Mouse (Mus musculus) midbrain, embryonic 11.5 days (tissue): Measurements from ENCODE around the gene Sult1a1. TPM values are rescaled to one million over a fixed set of nuclear protein-coding genes. Genes with fewer than 3 reads are reported as not detected.

Experiments
- ATAC-seq: fragments of 200-750 bp; cut with Nextera tagmentation; 2 replicates; pipeline ENCODE4 v1.8.0; 2017; ENCODE audit warnings: moderate TSS enrichment, moderate library complexity; ENCODE audit not compliant: low FRiP score
- DNase-seq: peaks from one replicate; pipeline ENCODE4 v3.0.0; 2015; ENCODE audit warnings: low spot score; ENCODE audit errors: missing footprints
- H3K27ac ChIP-seq: fragments of 300-500 bp; sonication (generic); 2 replicates; pipeline ENCODE4 v1.5.1; 2014; ENCODE audit warnings: low read depth, low read length
- H3K27me3 ChIP-seq: fragments of 300-500 bp; sonication (generic); 2 replicates; pipeline ENCODE4 v1.6.1; 2014; ENCODE audit warnings: mild to moderate bottlenecking, low read length, moderate library complexity, mixed read lengths; ENCODE audit not compliant: control insufficient read depth, insufficient read depth
- H3K36me3 ChIP-seq: fragments of 300-500 bp; sonication (generic); 2 replicates; pipeline ENCODE4 v1.6.1; 2014; ENCODE audit warnings: mild to moderate bottlenecking, low read length, moderate library complexity, mixed read lengths; ENCODE audit not compliant: control insufficient read depth, insufficient read depth
- H3K4me1 ChIP-seq: fragments of 300-500 bp; sonication (generic); 2 replicates; pipeline ENCODE4 v1.6.1; 2014; ENCODE audit warnings: low read length; ENCODE audit not compliant: control insufficient read depth, insufficient read depth
- H3K4me2 ChIP-seq: fragments of 300-500 bp; sonication (generic); 2 replicates; pipeline ENCODE4 v1.6.1; 2014; ENCODE audit warnings: mild to moderate bottlenecking, moderate library complexity
- H3K4me3 ChIP-seq: fragments of 300-500 bp; sonication (generic); 2 replicates; pipeline ENCODE4 v1.5.1; 2014; ENCODE audit warnings: low read depth, low read length
- H3K9ac ChIP-seq: fragments of 300-500 bp; sonication (generic); 2 replicates; pipeline ENCODE4 v1.6.1; 2014; ENCODE audit warnings: low read length
- H3K9me3 ChIP-seq: fragments of 300-500 bp; sonication (generic); 2 replicates; pipeline ENCODE4 v1.6.1; 2016; ENCODE audit warnings: low read length; ENCODE audit not compliant: control insufficient read depth
- WGBS: fragments of 180-500 bp; shearing (Covaris S2); extraction: QIAGEN DNeasy Blood & Tissue Kit; methylation state at CpG from one replicate; pipeline ENCODE4 v1.1.7; 2014; 5-methylcytosine and 5-hydroxymethylcytosine counted together
- polyA plus RNA-seq: library from polyadenylated mRNA; unstranded; fragments of >200 nt; fragmentation: Nextera tagmentation; extraction: Ambion mirVana; gene quantifications from 2 replicates; pipeline ENCODE4 v1.2.1, GENCODE M21; 2014

Gene Sult1a1
- polyA plus RNA-seq, 1 experiment from 2014 or later = 0.10 TPM

GRCm38 (mm10) chr7:126678545-126679341 is 2.5 kb upstream of the Sult1a1 start:
- ATAC-seq (no peak), DNase-seq (no peak)
- no peaks in the 10 kb centered on the region for H3K27me3 ChIP-seq
- no peaks in the 10 kb centered on the region for H3K36me3 ChIP-seq
- no peak overlapping the region for H3K4me3 ChIP-seq
- no peak overlapping the region for H3K27ac ChIP-seq
- no peaks in the 10 kb centered on the region for H3K9me3 ChIP-seq
- no peaks in the 10 kb centered on the region for H3K4me1 ChIP-seq
- H3K9ac ChIP-seq = no peak overlapping the region
- H3K4me2 ChIP-seq = no peak overlapping the region
- WGBS = 87% methylated on average over 8 of the region's 8 CpGs

GRCm38 (mm10) chr7:126676631-126677220 is 494 bp upstream of the Sult1a1 start:
- H3K9ac ChIP-seq = no peak overlapping the region
- H3K4me1 ChIP-seq = no peaks in the 10 kb centered on the region
- no peaks in the 10 kb centered on the region for H3K27me3 ChIP-seq
- H3K4me2 ChIP-seq = no peak overlapping the region
- DNase-seq (no peak), ATAC-seq (no peak)
- 76% methylated on average over 4 of the region's 4 CpGs for WGBS
- no peak overlapping the region for H3K4me3 ChIP-seq
- no peak overlapping the region for H3K27ac ChIP-seq
- no peaks in the 10 kb centered on the region for H3K9me3 ChIP-seq
- 0 out of 2 replicates have a peak, but pooled peaks cover 3% of the 10 kb centered on the region for H3K36me3 ChIP-seq

- H3K4me2 ChIP-seq = no peak overlapping the region
- WGBS = 91% methylated on average over 8 of the region's 8 CpGs
- 0 out of 2 replicates have a peak, but pooled peaks cover 3% of the 10 kb centered on the region for H3K36me3 ChIP-seq
Observed at GRCm38 (mm10) chr7:126675104-126675503, 1.1 kb downstream of the Sult1a1 start.

GRCm38 (mm10) chr7:126672111-126672510 is 4.1 kb downstream of the Sult1a1 start:
- H3K4me1 ChIP-seq = no peaks in the 10 kb centered on the region
- H3K9ac ChIP-seq = no peak overlapping the region
- ATAC-seq (no peak), DNase-seq (no peak)
- H3K4me3 ChIP-seq = no peak overlapping the region
- H3K27me3 ChIP-seq = no peaks in the 10 kb centered on the region
- H3K36me3 ChIP-seq = 0 out of 2 replicates have a peak, but pooled peaks cover 3% of the 10 kb centered on the region
- no peak overlapping the region for H3K4me2 ChIP-seq
- H3K9me3 ChIP-seq = no peaks in the 10 kb centered on the region
- H3K27ac ChIP-seq = no peak overlapping the region
- 94% methylated on average over 9 of the region's 9 CpGs for WGBS

More at GRCm38 (mm10) chr7:126675104-126675503, 1.1 kb downstream of the Sult1a1 start:
- Histone ChIP-seq H3K9me3 (no peaks in the 10 kb centered on the region), H3K4me1 (no peaks in the 10 kb centered on the region), H3K27me3 (no peaks in the 10 kb centered on the region), H3K27ac (no peak overlapping the region), H3K4me3 (no peak overlapping the region), H3K9ac (no peak overlapping the region)
- ATAC-seq = no peak
- DNase-seq = no peak

GRCm38 (mm10) chr7:126670152-126670551 is 6.1 kb downstream of the Sult1a1 start:
- no peak for ATAC-seq
- Histone ChIP-seq H3K4me3 (no peak overlapping the region), H3K27me3 (no peaks in the 10 kb centered on the region), H3K27ac (no peak overlapping the region), H3K4me2 (no peak overlapping the region), H3K4me1 (no peaks in the 10 kb centered on the region), H3K36me3 (0 out of 2 replicates have a peak, but pooled peaks cover 3% of the 10 kb centered on the region), H3K9ac (no peak overlapping the region), H3K9me3 (no peaks in the 10 kb centered on the region)
- 96% methylated on average over 3 of the region's 3 CpGs for WGBS
- no peak for DNase-seq

GRCm38 (mm10) chr7:126668452-126668851 is 7.8 kb downstream of the Sult1a1 start:
- 86% methylated on average over 5 of the region's 5 CpGs for WGBS
- no peak overlapping the region for H3K9ac ChIP-seq
- H3K27ac ChIP-seq = no peak overlapping the region
- H3K4me1 ChIP-seq = no peaks in the 10 kb centered on the region
- ATAC-seq = no peak
- H3K36me3 ChIP-seq = peaks cover 6% of the 10 kb centered on the region; the same call in 1 of the 2 replicates
- H3K4me2 ChIP-seq = no peak overlapping the region
- H3K4me3 ChIP-seq = no peak overlapping the region
- no peaks in the 10 kb centered on the region for H3K9me3 ChIP-seq
- H3K27me3 ChIP-seq = no peaks in the 10 kb centered on the region
- DNase-seq = no peak

- H3K4me3 ChIP-seq = no peak overlapping the region
- ATAC-seq = no peak
- H3K27me3 ChIP-seq = no peaks in the 10 kb centered on the region
- no peak overlapping the region for H3K4me2 ChIP-seq
- WGBS = 88% methylated on average over 9 of the region's 9 CpGs
- no peak for DNase-seq
- H3K4me1 ChIP-seq = no peaks in the 10 kb centered on the region
- H3K36me3 ChIP-seq = peaks cover 3% of the 10 kb centered on the region; the same call in 1 of the 2 replicates
- no peaks in the 10 kb centered on the region for H3K9me3 ChIP-seq
- H3K27ac ChIP-seq = no peak overlapping the region
- H3K9ac ChIP-seq = no peak overlapping the region
Observed at GRCm38 (mm10) chr7:126667495-126668090, 8.6 kb downstream of the Sult1a1 start.

- Histone ChIP-seq H3K27ac (no peak overlapping the region), H3K4me1 (no peaks in the 10 kb centered on the region), H3K36me3 (peaks cover 3% of the 10 kb centered on the region; the same call in 1 of the 2 replicates), H3K9ac (no peak overlapping the region), H3K9me3 (no peaks in the 10 kb centered on the region), H3K27me3 (no peaks in the 10 kb centered on the region), H3K4me3 (no peak overlapping the region), H3K4me2 (no peak overlapping the region)
- WGBS = 96% methylated on average over 3 of the region's 3 CpGs
- ATAC-seq (no peak), DNase-seq (no peak)
Observed at GRCm38 (mm10) chr7:126665269-126665668, 11.0 kb downstream of the Sult1a1 start.

GRCm38 (mm10) chr7:126663646-126664045 is 12.6 kb downstream of the Sult1a1 start:
- ATAC-seq (no peak), DNase-seq (no peak)
- no peak overlapping the region for H3K4me2 ChIP-seq
- H3K36me3 ChIP-seq = peaks cover 3% of the 10 kb centered on the region; the same call in 1 of the 2 replicates
- WGBS = 82% methylated on average over 8 of the region's 8 CpGs
- H3K9ac ChIP-seq = no peak overlapping the region
- no peaks in the 10 kb centered on the region for H3K27me3 ChIP-seq
- H3K4me1 ChIP-seq = no peaks in the 10 kb centered on the region
- no peak overlapping the region for H3K4me3 ChIP-seq
- no peak overlapping the region for H3K27ac ChIP-seq
- no peaks in the 10 kb centered on the region for H3K9me3 ChIP-seq
